Mouse (Mus musculus) limb, embryonic 13.5 days (tissue): ENCODE data around the gene Rap1gds1. TPM values are rescaled to one million over a fixed set of nuclear protein-coding genes. Genes with fewer than 3 reads are reported as not detected.
A peak's percentile ranks its signal among the peaks of the same experiment; 100 is the strongest.

Source experiments
- ATAC-seq: fragments of 200-750 bp; cut with Nextera tagmentation; 2 replicates; pipeline ENCODE4 v1.8.0; 2017; ENCODE audit warnings: low read depth, moderate number of reproducible peaks, moderate TSS enrichment; ENCODE audit not compliant: low FRiP score
- H3K27ac ChIP-seq: fragments of 300-500 bp; sonication (generic); 2 replicates; pipeline ENCODE4 v1.5.1; 2015; ENCODE audit warnings: inconsistent platforms, mild to moderate bottlenecking, moderate library complexity
- H3K27me3 ChIP-seq: fragments of 300-500 bp; sonication (generic); 2 replicates; pipeline ENCODE4 v1.6.1; 2015; ENCODE audit warnings: mild to moderate bottlenecking, inconsistent platforms
- H3K36me3 ChIP-seq: fragments of 300-500 bp; sonication (generic); 2 replicates; pipeline ENCODE4 v1.6.1; 2015; ENCODE audit warnings: inconsistent platforms, mild to moderate bottlenecking, moderate library complexity
- H3K4me1 ChIP-seq: fragments of 300-500 bp; sonication (generic); 2 replicates; pipeline ENCODE4 v1.6.1; 2015; ENCODE audit warnings: inconsistent platforms
- H3K4me2 ChIP-seq: fragments of 300-500 bp; sonication (generic); replicated peaks from 2 replicates; pipeline ENCODE4 v1.6.1; 2015; ENCODE audit warnings: inconsistent platforms, mild to moderate bottlenecking, moderate library complexity
- H3K4me3 ChIP-seq: fragments of 300-500 bp; sonication (generic); 2 replicates; pipeline ENCODE4 v1.5.1; 2015; ENCODE audit warnings: moderate library complexity, mild to moderate bottlenecking, inconsistent platforms
- H3K9ac ChIP-seq: fragments of 300-500 bp; sonication (generic); 2 replicates; pipeline ENCODE4 v1.6.1; 2015; ENCODE audit warnings: mild to moderate bottlenecking, inconsistent platforms
- H3K9me3 ChIP-seq: fragments of 300-500 bp; sonication (generic); 2 replicates; pipeline ENCODE4 v1.6.1; 2016; ENCODE audit warnings: inconsistent platforms
- WGBS: fragments of 180-500 bp; shearing (Covaris S2); methylation state at CpG from one replicate; pipeline ENCODE4 v1.1.7; 2015; 5-methylcytosine and 5-hydroxymethylcytosine counted together
- polyA plus RNA-seq: library from polyadenylated mRNA; unstranded; fragments of >200 nt; fragmentation: Nextera tagmentation; extraction: Ambion mirVana; gene quantifications from 2 replicates; pipeline ENCODE4 v1.2.1, GENCODE M21; 2015

Rap1gds1 gene
- polyA plus RNA-seq, 1 experiment from 2014 or later: 55.4 TPM

GRCm38 (mm10) chr3:138897500-138897899, 177.5 kb downstream of the Rap1gds1 start:
- Histone ChIP-seq H3K4me3 (no peak overlapping the region), H3K27me3 (no peaks in the 10 kb centered on the region), H3K4me1 (peaks cover 12% of the 10 kb centered on the region), H3K4me2 (no peak overlapping the region), H3K9me3 (peaks cover 3% of the 10 kb centered on the region; the same call in 1 of the 2 replicates), H3K27ac (no peak overlapping the region), H3K36me3 (peaks cover 49% of the 10 kb centered on the region), H3K9ac (no peak overlapping the region)
- WGBS: 90% methylated on average over 11 of the region's 11 CpGs
- ATAC-seq: no peak

GRCm38 (mm10) chr3:138893520-138893919, 181.5 kb downstream of the Rap1gds1 start:
- H3K9me3 ChIP-seq: no peaks in the 10 kb centered on the region
- ATAC-seq: no peak
- H3K4me3 ChIP-seq: no peak overlapping the region
- 25% methylated on average over 5 of the region's 5 CpGs for WGBS
- no peaks in the 10 kb centered on the region for H3K27me3 ChIP-seq
- no peak overlapping the region for H3K27ac ChIP-seq
- peaks cover 27% of the 10 kb centered on the region for H3K36me3 ChIP-seq
- peak overlapping the region; percentile 35; the same call in 1 of the 2 replicates for H3K9ac ChIP-seq
- H3K4me2 ChIP-seq: no peak overlapping the region
- peaks cover 18% of the 10 kb centered on the region for H3K4me1 ChIP-seq

GRCm38 (mm10) chr3:138889769-138890295, 185.2 kb downstream of the Rap1gds1 start:
- no peak overlapping the region for H3K4me3 ChIP-seq
- no peaks in the 10 kb centered on the region for H3K36me3 ChIP-seq
- ATAC-seq: peak; percentile 36; the same call in 1 of the 2 replicates
- 0 out of 2 replicates have a peak overlapping the region, but pooled peaks have one; percentile 39 for H3K9ac ChIP-seq
- H3K27ac ChIP-seq: no peak overlapping the region
- no peaks in the 10 kb centered on the region for H3K9me3 ChIP-seq
- no peak overlapping the region for H3K4me2 ChIP-seq
- no peaks in the 10 kb centered on the region for H3K27me3 ChIP-seq
- 57% methylated on average over 10 of the region's 10 CpGs for WGBS
- peaks cover 18% of the 10 kb centered on the region for H3K4me1 ChIP-seq

GRCm38 (mm10) chr3:138889214-138889613, 185.8 kb downstream of the Rap1gds1 start:
- no peak for ATAC-seq
- Histone ChIP-seq H3K27me3 (no peaks in the 10 kb centered on the region), H3K27ac (no peak overlapping the region), H3K9me3 (no peaks in the 10 kb centered on the region), H3K4me3 (no peak overlapping the region), H3K9ac (no peak overlapping the region), H3K36me3 (no peaks in the 10 kb centered on the region), H3K4me2 (no peak overlapping the region), H3K4me1 (peaks cover 18% of the 10 kb centered on the region)
- 59% methylated on average over 4 of the region's 4 CpGs for WGBS

- 85% methylated on average over 5 of the region's 5 CpGs for WGBS
- Histone ChIP-seq H3K27ac (no peak overlapping the region), H3K36me3 (no peaks in the 10 kb centered on the region), H3K4me1 (peaks cover 11% of the 10 kb centered on the region), H3K4me3 (no peak overlapping the region), H3K9ac (no peak overlapping the region), H3K9me3 (no peaks in the 10 kb centered on the region), H3K4me2 (no peak overlapping the region), H3K27me3 (no peaks in the 10 kb centered on the region)
- no peak for ATAC-seq
Observed at GRCm38 (mm10) chr3:138886121-138886520, 188.9 kb downstream of the Rap1gds1 start.

- no peak overlapping the region for H3K9ac ChIP-seq
- 0 out of 2 replicates have a peak, but pooled peaks cover 8% of the 10 kb centered on the region for H3K4me1 ChIP-seq
- H3K27me3 ChIP-seq: no peaks in the 10 kb centered on the region
- no peaks in the 10 kb centered on the region for H3K9me3 ChIP-seq
- no peak overlapping the region for H3K27ac ChIP-seq
- no peak overlapping the region for H3K4me3 ChIP-seq
- H3K4me2 ChIP-seq: no peak overlapping the region
- peaks cover 9% of the 10 kb centered on the region for H3K36me3 ChIP-seq
- no peak for ATAC-seq
- WGBS: 82% methylated on average over 6 of the region's 6 CpGs
Observed at GRCm38 (mm10) chr3:138881725-138882347, 193.2 kb downstream of the Rap1gds1 start.

GRCm38 (mm10) chr3:138880999-138881724, 193.8 kb downstream of the Rap1gds1 start:
- Histone ChIP-seq H3K4me2 (no peak overlapping the region), H3K9me3 (no peaks in the 10 kb centered on the region), H3K36me3 (peaks cover 9% of the 10 kb centered on the region), H3K27ac (no peak overlapping the region), H3K4me1 (0 out of 2 replicates have a peak, but pooled peaks cover 9% of the 10 kb centered on the region), H3K27me3 (no peaks in the 10 kb centered on the region), H3K9ac (no peak overlapping the region), H3K4me3 (no peak overlapping the region)
- WGBS: 88% methylated on average over 11 of the region's 11 CpGs
- ATAC-seq: no peak

GRCm38 (mm10) chr3:138877741-138878140, 197.3 kb downstream of the Rap1gds1 start:
- H3K36me3 ChIP-seq: peaks cover 18% of the 10 kb centered on the region
- H3K27ac ChIP-seq: no peak overlapping the region
- ATAC-seq: no peak
- H3K4me1 ChIP-seq: peaks cover 13% of the 10 kb centered on the region; the same call in 1 of the 2 replicates
- no peak overlapping the region for H3K4me2 ChIP-seq
- H3K9me3 ChIP-seq: no peaks in the 10 kb centered on the region; the same call in 1 of the 2 replicates
- no peaks in the 10 kb centered on the region for H3K27me3 ChIP-seq
- H3K4me3 ChIP-seq: no peak overlapping the region
- H3K9ac ChIP-seq: no peak overlapping the region
- 54% methylated on average over 4 of the region's 4 CpGs for WGBS

- no peak for ATAC-seq
- Histone ChIP-seq H3K4me3 (no peak overlapping the region), H3K9ac (no peak overlapping the region), H3K9me3 (no peaks in the 10 kb centered on the region; the same call in 1 of the 2 replicates), H3K4me2 (no peak overlapping the region), H3K27me3 (no peaks in the 10 kb centered on the region), H3K36me3 (peaks cover 18% of the 10 kb centered on the region), H3K27ac (no peak overlapping the region), H3K4me1 (peaks cover 13% of the 10 kb centered on the region; the same call in 1 of the 2 replicates)
- 85% methylated on average over 14 of the region's 14 CpGs for WGBS
Observed at GRCm38 (mm10) chr3:138876931-138877361, 198.1 kb downstream of the Rap1gds1 start.

- no peak overlapping the region for H3K9ac ChIP-seq
- H3K27ac ChIP-seq: no peak overlapping the region
- no peaks in the 10 kb centered on the region for H3K27me3 ChIP-seq
- peaks cover 18% of the 10 kb centered on the region for H3K36me3 ChIP-seq
- no peak overlapping the region for H3K4me3 ChIP-seq
- H3K4me2 ChIP-seq: no peak overlapping the region
- 90% methylated on average over 10 of the region's 10 CpGs for WGBS
- H3K9me3 ChIP-seq: no peaks in the 10 kb centered on the region; the same call in 1 of the 2 replicates
- H3K4me1 ChIP-seq: peaks cover 13% of the 10 kb centered on the region; the same call in 1 of the 2 replicates
- no peak for ATAC-seq
Observed at GRCm38 (mm10) chr3:138876418-138876817, 198.6 kb downstream of the Rap1gds1 start.

- Histone ChIP-seq H3K9ac (no peak overlapping the region), H3K4me2 (no peak overlapping the region), H3K9me3 (no peaks in the 10 kb centered on the region; the same call in 1 of the 2 replicates), H3K27me3 (no peaks in the 10 kb centered on the region), H3K4me3 (no peak overlapping the region), H3K4me1 (peaks cover 13% of the 10 kb centered on the region; the same call in 1 of the 2 replicates), H3K36me3 (peaks cover 18% of the 10 kb centered on the region), H3K27ac (no peak overlapping the region)
- 93% methylated on average over 6 of the region's 6 CpGs for WGBS
- ATAC-seq: no peak
Observed at GRCm38 (mm10) chr3:138875936-138876335, 199.1 kb downstream of the Rap1gds1 start.
